Mouse (Mus musculus): Measurements from ENCODE around the gene Nfyc. TPM values are rescaled to one million over a fixed set of nuclear protein-coding genes. Genes with fewer than 3 reads are reported as not detected.

Gene Nfyc
- polyA plus RNA-seq, 1 experiment from 2014 or later, result 95.9 TPM

DNA sequence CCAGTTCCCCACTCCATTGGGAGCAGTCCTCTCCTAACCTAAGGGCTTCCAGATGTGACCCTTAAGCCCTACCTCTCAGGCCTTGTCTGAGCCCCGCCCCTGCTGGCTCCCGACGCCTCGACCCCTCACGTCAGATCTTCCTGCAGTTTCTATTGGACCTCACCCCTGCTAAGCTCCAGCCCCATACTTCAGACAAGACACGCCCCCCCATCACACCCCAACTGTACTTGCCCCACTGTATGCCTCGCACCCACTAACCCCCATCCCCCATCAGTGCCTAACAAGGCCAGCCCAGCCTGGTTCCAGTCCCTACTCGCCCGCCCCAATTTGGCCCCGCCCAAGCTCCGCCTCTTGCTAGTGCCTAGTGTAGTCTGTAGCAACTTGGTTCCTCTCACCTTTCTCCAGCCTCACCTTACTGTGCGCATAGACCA, 115.2 kb downstream of the Nfyc start:
- peak; percentile 78 for ATAC-seq (ENCODE audit: low FRiP score)

GRCm38 (mm10) chr4:120713856-120714497, 117.4 kb downstream of the Nfyc start:
- no peak for ATAC-seq (ENCODE audit: low FRiP score)
- no peak for DNase-seq (ENCODE audit: low spot score)

More for the DNA sequence above, 115.2 kb downstream of the Nfyc start:
- Histone ChIP-seq H3K4me1 (replicated peaks; ENCODE audit: control insufficient read depth, insufficient read depth, low read length) (peaks cover 24% of the 10 kb centered on the region), H3K27me3 (ENCODE audit: control insufficient read depth, insufficient read depth, low read length) (peaks cover 4% of the 10 kb centered on the region; the same call in 1 of the 2 replicates), H3K4me3 (replicated peaks; ENCODE audit: low read length) (peak overlapping the region; percentile 25), H3K9me3 (ENCODE audit: control insufficient read depth, low read length) (no peaks in the 10 kb centered on the region), H3K4me2 (replicated peaks) (peak overlapping the region; percentile 57), H3K36me3 (replicated peaks; ENCODE audit: control insufficient read depth, insufficient read depth) (no peaks in the 10 kb centered on the region), H3K27ac (no peak overlapping the region), H3K9ac (peak overlapping the region; percentile 31)
- peak; percentile 51 for DNase-seq (ENCODE audit: low spot score)
- 3% methylated on average over 12 of the region's 12 CpGs for WGBS

DNA sequence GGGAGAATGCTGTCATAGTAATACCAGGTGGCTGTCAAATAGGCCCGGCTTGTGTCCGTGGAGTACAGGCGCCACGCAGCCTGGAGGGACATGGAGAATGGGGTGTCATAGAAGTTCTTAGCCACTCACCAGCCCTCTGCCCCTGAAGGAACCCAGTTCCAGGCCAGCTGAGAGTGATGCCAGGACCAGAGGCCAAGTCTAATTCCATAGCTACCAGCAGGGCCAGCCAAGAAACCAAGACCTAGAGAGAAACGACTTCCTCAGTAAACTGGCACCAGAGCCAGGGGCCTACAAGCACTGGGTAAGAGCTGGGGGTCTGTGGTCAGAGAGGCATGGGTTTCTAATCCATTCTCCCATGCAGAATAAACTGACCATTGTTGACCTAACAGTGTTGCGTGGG, 118.4 kb downstream of the Nfyc start:
- H3K9ac ChIP-seq, result no peak overlapping the region
- H3K36me3 ChIP-seq (replicated peaks; ENCODE audit: control insufficient read depth, insufficient read depth), result no peaks in the 10 kb centered on the region
- DNase-seq (ENCODE audit: low spot score), result no peak
- H3K4me1 ChIP-seq (replicated peaks; ENCODE audit: control insufficient read depth, insufficient read depth, low read length), result peaks cover 24% of the 10 kb centered on the region
- no peak for ATAC-seq (ENCODE audit: low FRiP score)
- WGBS, result 90% methylated on average over 6 of the region's 6 CpGs
- H3K4me3 ChIP-seq (replicated peaks; ENCODE audit: low read length), result no peak overlapping the region
- peaks cover 4% of the 10 kb centered on the region; the same call in 1 of the 2 replicates for H3K27me3 ChIP-seq (ENCODE audit: control insufficient read depth, insufficient read depth, low read length)
- no peaks in the 10 kb centered on the region for H3K9me3 ChIP-seq (ENCODE audit: control insufficient read depth, low read length)
- no peak overlapping the region for H3K4me2 ChIP-seq (replicated peaks)
- H3K27ac ChIP-seq, result no peak overlapping the region

More at GRCm38 (mm10) chr4:120713856-120714497, 117.4 kb downstream of the Nfyc start:
- H3K4me3 ChIP-seq (replicated peaks; ENCODE audit: low read length), result no peak overlapping the region
- 65% methylated on average over 6 of the region's 6 CpGs for WGBS
- peaks cover 24% of the 10 kb centered on the region for H3K4me1 ChIP-seq (replicated peaks; ENCODE audit: control insufficient read depth, insufficient read depth, low read length)
- H3K27ac ChIP-seq, result no peak overlapping the region
- no peaks in the 10 kb centered on the region for H3K36me3 ChIP-seq (replicated peaks; ENCODE audit: control insufficient read depth, insufficient read depth)
- H3K27me3 ChIP-seq (ENCODE audit: control insufficient read depth, insufficient read depth, low read length), result peaks cover 4% of the 10 kb centered on the region; the same call in 1 of the 2 replicates
- H3K9me3 ChIP-seq (ENCODE audit: control insufficient read depth, low read length), result no peaks in the 10 kb centered on the region
- H3K9ac ChIP-seq, result no peak overlapping the region
- H3K4me2 ChIP-seq (replicated peaks), result no peak overlapping the region

DNA sequence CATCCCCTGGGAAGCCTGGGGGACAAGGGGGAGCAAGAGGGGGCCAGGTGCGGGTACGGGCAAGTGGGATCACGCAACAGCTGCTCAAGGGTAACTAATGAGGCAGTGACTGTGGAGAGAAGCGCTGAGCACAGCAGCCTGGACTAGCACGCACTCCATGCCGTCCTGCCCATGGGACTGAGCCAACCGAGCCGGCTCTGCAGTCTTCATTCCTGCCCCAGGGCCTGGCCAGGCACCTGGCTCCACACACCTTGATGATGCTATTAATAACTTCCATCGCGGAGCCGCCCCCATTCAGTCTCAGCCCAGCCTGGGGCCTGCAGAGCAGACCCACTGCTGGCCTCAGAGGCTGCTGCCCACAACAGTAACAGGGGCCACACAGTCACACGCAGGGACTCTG, 119.1 kb downstream of the Nfyc start:
- Histone ChIP-seq H3K4me2 (replicated peaks) (no peak overlapping the region), H3K27me3 (ENCODE audit: control insufficient read depth, insufficient read depth, low read length) (peaks cover 2% of the 10 kb centered on the region; the same call in 1 of the 2 replicates), H3K27ac (no peak overlapping the region), H3K4me3 (replicated peaks; ENCODE audit: low read length) (no peak overlapping the region), H3K9me3 (ENCODE audit: control insufficient read depth, low read length) (no peaks in the 10 kb centered on the region), H3K36me3 (replicated peaks; ENCODE audit: control insufficient read depth, insufficient read depth) (no peaks in the 10 kb centered on the region), H3K4me1 (replicated peaks; ENCODE audit: control insufficient read depth, insufficient read depth, low read length) (peaks cover 24% of the 10 kb centered on the region), H3K9ac (no peak overlapping the region)
- no peak for DNase-seq (ENCODE audit: low spot score)
- no peak for ATAC-seq (ENCODE audit: low FRiP score)
- 65% methylated on average over 12 of the region's 12 CpGs for WGBS

MicroRNA genes within 50 kb of the gene (microRNA counts, 519-probe panel; counts per million panel counts)
- 4,669 counts per million, percentile 45 among the panel's probes with 10 or more counts for microRNA mmu-miR-30e

Small RNAs within 50 kb of the gene (microRNA-seq; reads per million reads assigned to microRNA genes)
- gene Gm23936 (not detected), gene Mir30c-1 (60.1 reads per million, percentile 46 among the genes with 10 or more reads in this experiment), gene Mir30e (not detected), gene Mir30f (not detected)

Other genes starting within 250 kb of the Nfyc start
- not detected in 2 replicates for gene Gm8439, start 242.8 kb downstream of the Nfyc start, polyA plus RNA-seq (2014; fragmentation: Nextera tagmentation; extraction: Ambion mirVana)
- gene Cited4, start 165.0 kb downstream of the Nfyc start, polyA plus RNA-seq (2014; fragmentation: Nextera tagmentation; extraction: Ambion mirVana), result 0.72 and 1.9 TPM in 2 replicates
- gene Kcnq4, start 83.0 kb downstream of the Nfyc start, polyA plus RNA-seq (2014; fragmentation: Nextera tagmentation; extraction: Ambion mirVana), result 6.2 and 6.4 TPM in 2 replicates
- gene Rims3, start 23.2 kb upstream of the Nfyc start, polyA plus RNA-seq (2014; fragmentation: Nextera tagmentation; extraction: Ambion mirVana), result 26.2 and 29.6 TPM in 2 replicates
- 23.2 and 29.6 TPM in 2 replicates for gene Exo5, start 93.4 kb upstream of the Nfyc start, polyA plus RNA-seq (2014; fragmentation: Nextera tagmentation; extraction: Ambion mirVana)
- 5.4 and 6.0 TPM in 2 replicates for gene Zfp69, start 120.1 kb upstream of the Nfyc start, polyA plus RNA-seq (2014; fragmentation: Nextera tagmentation; extraction: Ambion mirVana)
- gene Smap2, start 185.7 kb upstream of the Nfyc start, polyA plus RNA-seq (2014; fragmentation: Nextera tagmentation; extraction: Ambion mirVana), result 57.3 and 61.4 TPM in 2 replicates
- gene Col9a2, start 207.8 kb upstream of the Nfyc start, polyA plus RNA-seq (2014; fragmentation: Nextera tagmentation; extraction: Ambion mirVana), result 17.0 and 17.1 TPM in 2 replicates

Measured in hindbrain, embryonic 14.5 days (tissue).